Mouse (Mus musculus): ENCODE measurements around the gene Dnah8. TPM values are rescaled to one million over a fixed set of nuclear protein-coding genes. Genes with fewer than 3 reads are reported as not detected.

Dnah8 gene
- polyA plus RNA-seq, 1 experiment: not detected

DNA sequence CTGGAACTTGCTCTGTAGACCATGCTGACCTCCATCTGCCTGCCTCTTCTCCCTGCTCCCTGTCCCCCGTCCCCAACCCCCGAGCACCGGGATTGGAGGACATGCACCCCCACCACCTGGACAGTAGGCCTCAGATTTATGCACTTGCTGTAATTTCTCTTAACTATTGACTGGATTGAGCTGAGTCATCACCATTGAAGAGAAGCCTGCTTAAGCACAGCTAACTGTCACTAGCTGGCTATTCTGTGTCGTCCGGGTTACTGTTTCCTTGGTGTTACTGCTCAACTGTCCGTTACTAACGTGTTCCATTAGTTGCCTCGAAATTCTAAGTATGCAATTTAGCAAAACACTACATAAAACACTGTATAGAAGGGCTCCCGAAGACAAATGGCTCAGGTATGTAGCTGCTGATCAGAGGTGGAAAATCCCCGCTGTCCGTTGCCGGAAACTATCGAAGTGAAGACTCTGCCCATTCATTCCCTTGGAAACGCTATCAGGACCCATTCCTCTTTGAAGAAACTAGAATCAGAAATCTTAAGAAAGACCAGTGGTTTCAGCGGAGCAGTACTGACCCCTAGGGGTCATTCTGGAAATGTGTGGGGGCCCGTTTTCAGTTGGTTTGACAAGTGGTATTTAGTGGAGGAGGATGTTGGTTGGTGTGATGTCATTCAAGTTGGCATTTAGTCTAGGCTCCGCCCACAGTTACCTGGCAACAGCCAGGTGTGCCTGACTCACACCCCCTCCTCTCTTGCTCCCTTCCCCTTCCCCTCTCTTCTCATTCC, 33.5 kb upstream of the Dnah8 start:
- peaks cover 2% of the 10 kb centered on the region for H3K27me3 ChIP-seq (replicated peaks)
- no peak for TF ChIP-seq GATA1 (IDR thresholded peaks at IDR 0.05; ENCODE audit: borderline replicate concordance, low read length)
- no peak for TF ChIP-seq FLI1 (IDR thresholded peaks at IDR 0.05; ENCODE audit: low read length)
- H3K4me1 ChIP-seq: peaks cover 23% of the 10 kb centered on the region
- H3K36me3 ChIP-seq (replicated peaks; ENCODE audit: low read length): peaks cover 39% of the 10 kb centered on the region
- H3K9me3 ChIP-seq: no peaks in the 10 kb centered on the region
- no peak overlapping the region for H3K4me3 ChIP-seq (replicated peaks)

DNA sequence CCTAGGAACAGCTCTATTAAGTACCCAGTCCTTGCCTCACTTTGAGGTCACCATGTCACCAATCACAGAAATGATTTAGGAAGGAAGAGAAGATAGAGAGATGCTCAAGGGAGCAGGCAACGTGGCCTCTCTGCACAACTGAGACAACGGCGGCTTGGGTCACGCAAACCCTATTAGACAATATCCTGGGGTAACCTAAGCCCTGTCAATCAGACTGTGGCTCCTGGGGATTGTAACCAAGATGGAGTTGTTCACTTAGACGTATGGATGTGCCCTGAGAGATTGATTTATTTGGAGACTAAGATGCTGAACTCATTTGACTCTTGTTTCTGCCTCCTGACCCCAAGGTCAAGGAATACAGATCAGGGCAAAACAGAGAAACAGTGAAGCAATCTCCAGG, 29.7 kb upstream of the Dnah8 start:
- 0 out of 2 replicates have a peak, but pooled peaks cover 2% of the 10 kb centered on the region for H3K9me3 ChIP-seq
- no peak for TF ChIP-seq GATA1 (IDR thresholded peaks at IDR 0.05; ENCODE audit: borderline replicate concordance, low read length)
- TF ChIP-seq FLI1 (IDR thresholded peaks at IDR 0.05; ENCODE audit: low read length): no peak
- no peaks in the 10 kb centered on the region for H3K27me3 ChIP-seq (replicated peaks)
- peaks cover 76% of the 10 kb centered on the region for H3K36me3 ChIP-seq (replicated peaks; ENCODE audit: low read length)
- H3K4me3 ChIP-seq (replicated peaks): no peak overlapping the region
- H3K4me1 ChIP-seq: peaks cover 13% of the 10 kb centered on the region

DNA sequence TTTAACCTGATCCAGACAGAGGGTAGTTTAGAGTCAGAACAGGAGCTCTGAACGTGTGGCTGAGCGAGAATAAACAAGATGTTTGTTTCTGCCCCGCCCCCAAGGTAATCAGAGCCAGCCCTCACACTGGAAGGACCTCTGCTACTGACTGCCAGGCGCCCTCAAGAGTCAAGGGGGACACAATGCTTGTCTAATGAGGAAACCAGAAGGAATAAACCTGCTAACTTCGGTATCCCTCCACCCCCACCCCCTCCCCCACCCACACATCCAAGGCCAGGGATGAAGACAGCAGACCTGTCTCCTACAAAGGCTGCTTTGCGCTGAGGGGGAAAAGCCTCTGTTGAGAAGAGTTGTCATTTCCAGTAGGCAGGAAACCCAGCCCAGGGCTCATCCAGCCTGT, 29.3 kb upstream of the Dnah8 start:
- 0 out of 2 replicates have a peak, but pooled peaks cover 2% of the 10 kb centered on the region for H3K9me3 ChIP-seq
- no peak overlapping the region for H3K4me3 ChIP-seq (replicated peaks)
- H3K36me3 ChIP-seq (replicated peaks; ENCODE audit: low read length): peaks cover 81% of the 10 kb centered on the region
- no peak for TF ChIP-seq GATA1 (IDR thresholded peaks at IDR 0.05; ENCODE audit: borderline replicate concordance, low read length)
- TF ChIP-seq FLI1 (IDR thresholded peaks at IDR 0.05; ENCODE audit: low read length): no peak
- H3K27me3 ChIP-seq (replicated peaks): no peaks in the 10 kb centered on the region
- peaks cover 13% of the 10 kb centered on the region for H3K4me1 ChIP-seq

DNA sequence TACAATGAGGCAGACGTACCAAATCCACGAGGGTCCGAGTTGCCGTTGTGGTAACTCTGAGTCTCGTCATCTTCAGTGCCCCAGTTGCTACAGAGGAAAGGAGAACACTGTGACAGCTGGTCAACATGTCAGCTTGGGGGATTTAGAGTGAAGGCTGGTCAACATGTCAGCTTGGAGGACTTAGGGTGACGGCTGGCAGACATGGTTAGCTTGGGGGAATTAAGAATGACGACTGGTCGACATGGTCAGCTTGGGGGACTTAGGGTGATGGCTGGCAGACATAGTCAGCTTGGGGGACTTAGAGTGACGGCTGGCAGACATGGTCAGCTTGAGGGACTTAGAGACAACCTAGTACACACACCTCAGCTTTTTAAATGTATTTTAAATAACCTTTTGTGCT, 26.4 kb upstream of the Dnah8 start:
- TF ChIP-seq GATA1 (IDR thresholded peaks at IDR 0.05; ENCODE audit: borderline replicate concordance, low read length): no peak
- Histone ChIP-seq H3K27me3 (replicated peaks) (no peaks in the 10 kb centered on the region), H3K9me3 (0 out of 2 replicates have a peak, but pooled peaks cover 2% of the 10 kb centered on the region), H3K4me1 (0 out of 2 replicates have a peak, but pooled peaks cover 7% of the 10 kb centered on the region), H3K4me3 (replicated peaks) (peak overlapping the region; percentile 31), H3K36me3 (replicated peaks; ENCODE audit: low read length) (peaks cover 93% of the 10 kb centered on the region)

DNA sequence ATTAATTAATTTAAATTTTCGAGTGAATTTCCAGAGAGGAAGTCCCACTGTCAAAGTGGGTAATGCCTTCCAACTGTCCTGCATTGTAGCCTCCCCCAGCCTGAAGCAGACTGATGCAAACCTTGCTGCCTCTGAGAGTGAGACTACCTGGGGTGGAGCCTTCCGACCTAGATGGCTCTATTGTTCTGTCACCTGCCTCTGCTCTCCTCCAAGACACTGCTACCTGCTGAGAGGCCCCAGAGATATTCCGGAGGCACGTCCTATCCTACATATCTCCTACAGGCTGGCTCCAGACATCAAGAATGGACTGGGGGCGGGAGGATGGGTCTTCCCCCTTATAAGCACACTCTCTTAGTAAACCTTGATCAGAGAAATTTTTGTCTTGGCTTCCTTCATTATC, 25.9 kb upstream of the Dnah8 start:
- Histone ChIP-seq H3K9me3 (0 out of 2 replicates have a peak, but pooled peaks cover 2% of the 10 kb centered on the region), H3K27me3 (replicated peaks) (no peaks in the 10 kb centered on the region), H3K4me3 (replicated peaks) (no peak overlapping the region), H3K4me1 (0 out of 2 replicates have a peak, but pooled peaks cover 7% of the 10 kb centered on the region), H3K36me3 (replicated peaks; ENCODE audit: low read length) (peaks cover 93% of the 10 kb centered on the region)
- no peak for TF ChIP-seq FLI1 (IDR thresholded peaks at IDR 0.05; ENCODE audit: low read length)
- TF ChIP-seq GATA1 (IDR thresholded peaks at IDR 0.05; ENCODE audit: borderline replicate concordance, low read length): no peak

DNA sequence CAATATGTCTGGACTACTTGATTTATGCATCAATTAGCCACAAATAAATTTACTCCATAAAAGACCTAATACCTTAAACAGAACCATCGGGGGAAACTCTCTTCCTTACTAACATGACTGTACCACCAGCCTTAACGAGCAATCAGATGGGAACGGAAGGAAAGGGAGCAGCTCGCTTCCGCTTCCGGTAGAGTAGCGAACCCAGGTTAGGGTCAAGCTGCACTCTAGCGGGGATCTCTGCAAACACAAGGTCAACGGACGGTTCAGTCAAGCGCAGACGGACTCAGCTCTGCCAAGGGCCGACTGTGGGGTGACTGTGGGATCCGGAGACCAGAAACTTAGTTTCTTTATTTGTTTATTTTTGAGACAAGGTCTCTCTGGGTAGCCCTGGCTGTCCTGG, 22.0 kb upstream of the Dnah8 start:
- Histone ChIP-seq H3K9me3 (0 out of 2 replicates have a peak, but pooled peaks cover 2% of the 10 kb centered on the region), H3K36me3 (replicated peaks; ENCODE audit: low read length) (peaks cover 95% of the 10 kb centered on the region), H3K4me3 (replicated peaks) (no peak overlapping the region), H3K4me1 (peaks cover 20% of the 10 kb centered on the region), H3K27me3 (replicated peaks) (no peaks in the 10 kb centered on the region)
- TF ChIP-seq FLI1 (IDR thresholded peaks at IDR 0.05; ENCODE audit: low read length): no peak
- no peak for TF ChIP-seq GATA1 (IDR thresholded peaks at IDR 0.05; ENCODE audit: borderline replicate concordance, low read length)

DNA sequence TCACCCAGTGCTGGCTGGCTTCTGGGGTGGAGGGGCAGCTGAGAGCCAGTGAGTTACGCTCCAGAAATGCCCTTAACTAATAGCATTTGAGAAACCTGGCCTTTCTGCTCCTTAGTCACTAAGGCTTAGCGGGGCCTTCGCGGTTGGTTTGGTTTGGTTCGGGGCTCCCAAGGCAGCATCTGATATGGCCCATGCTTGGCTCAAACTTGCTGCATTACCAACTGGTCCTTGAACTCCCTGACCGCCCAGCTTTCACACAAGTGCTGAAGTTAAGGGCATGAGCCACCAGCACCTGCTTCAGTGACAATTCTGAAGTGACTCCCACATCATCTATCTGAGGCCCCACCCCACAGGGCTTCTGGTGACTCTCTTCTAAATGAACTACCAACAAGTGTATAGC, 19.9 kb upstream of the Dnah8 start:
- no peaks in the 10 kb centered on the region for H3K9me3 ChIP-seq
- TF ChIP-seq GATA1 (IDR thresholded peaks at IDR 0.05; ENCODE audit: borderline replicate concordance, low read length): no peak
- TF ChIP-seq FLI1 (IDR thresholded peaks at IDR 0.05; ENCODE audit: low read length): no peak
- no peak overlapping the region for H3K4me3 ChIP-seq (replicated peaks)
- peaks cover 40% of the 10 kb centered on the region for H3K4me1 ChIP-seq
- H3K36me3 ChIP-seq (replicated peaks; ENCODE audit: low read length): peaks cover 89% of the 10 kb centered on the region
- no peaks in the 10 kb centered on the region for H3K27me3 ChIP-seq (replicated peaks)

DNA sequence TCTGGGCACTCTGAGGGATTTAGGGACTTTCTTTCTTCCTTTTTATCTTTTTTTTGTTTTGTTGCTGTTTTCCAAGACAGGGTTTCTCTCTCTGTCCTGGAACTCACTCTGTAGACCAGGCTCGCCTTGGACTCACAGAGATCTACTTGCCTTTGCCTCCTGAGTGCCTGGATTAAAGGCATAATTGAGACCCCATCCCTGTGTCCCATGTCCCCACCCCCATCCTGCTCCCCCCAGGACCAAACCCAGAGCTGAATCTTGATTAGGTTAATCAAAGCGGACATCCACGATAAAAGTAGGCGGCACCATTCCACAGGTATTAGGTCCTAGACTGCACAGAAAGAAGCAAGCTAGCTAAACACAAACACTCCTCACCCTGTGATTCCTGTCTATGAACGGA, 19.2 kb upstream of the Dnah8 start:
- Histone ChIP-seq H3K9me3 (no peaks in the 10 kb centered on the region), H3K36me3 (replicated peaks; ENCODE audit: low read length) (peaks cover 86% of the 10 kb centered on the region), H3K4me3 (replicated peaks) (no peak overlapping the region), H3K4me1 (peaks cover 47% of the 10 kb centered on the region), H3K27me3 (replicated peaks) (no peaks in the 10 kb centered on the region)
- TF ChIP-seq GATA1 (IDR thresholded peaks at IDR 0.05; ENCODE audit: borderline replicate concordance, low read length) (no peak), FLI1 (IDR thresholded peaks at IDR 0.05; ENCODE audit: low read length) (no peak)

DNA sequence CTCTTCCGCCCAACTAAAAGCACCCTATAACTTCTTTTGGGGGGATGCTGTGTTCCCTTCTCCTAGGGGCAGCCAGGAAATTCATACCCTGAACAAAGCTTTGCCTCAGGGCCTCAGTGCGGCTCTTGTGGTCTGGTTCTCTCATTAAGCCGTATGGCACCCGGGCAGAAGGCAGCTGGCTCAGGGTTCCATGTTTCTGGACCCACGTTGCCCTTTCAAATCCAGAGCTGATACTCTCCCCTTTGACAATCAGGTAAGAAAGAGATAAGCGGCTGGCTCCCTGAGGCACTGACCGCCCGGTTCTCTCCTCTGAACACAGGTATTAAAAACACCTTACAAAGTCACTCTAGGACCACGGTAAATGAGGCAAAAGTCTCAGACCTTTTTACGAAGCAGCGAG, 17.9 kb upstream of the Dnah8 start:
- H3K4me1 ChIP-seq: peaks cover 56% of the 10 kb centered on the region
- peaks cover 74% of the 10 kb centered on the region for H3K36me3 ChIP-seq (replicated peaks; ENCODE audit: low read length)
- no peak for TF ChIP-seq GATA1 (IDR thresholded peaks at IDR 0.05; ENCODE audit: borderline replicate concordance, low read length)

DNA sequence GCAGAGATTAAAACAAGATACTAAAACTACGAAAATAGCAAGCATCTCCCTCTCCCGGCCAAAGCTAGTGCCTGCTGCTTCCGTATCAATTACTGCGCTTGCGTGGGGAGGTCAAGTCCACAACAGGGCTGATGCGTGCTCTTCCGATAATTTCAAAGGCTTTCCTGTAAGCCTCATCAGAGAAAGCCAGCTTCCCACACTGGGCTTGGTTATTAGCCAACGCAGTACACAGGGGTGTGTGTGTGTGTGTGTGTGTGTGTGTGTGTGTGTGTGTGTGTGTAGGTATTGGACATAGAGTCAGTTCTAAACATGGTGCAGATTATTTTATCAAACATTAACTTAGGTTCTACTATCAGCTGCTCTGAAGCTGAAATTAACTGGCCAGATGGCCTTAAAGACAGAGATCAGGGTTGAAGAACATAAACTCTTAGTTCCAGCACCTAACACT, 17.5 kb upstream of the Dnah8 start:
- H3K9me3 ChIP-seq: no peaks in the 10 kb centered on the region
- H3K36me3 ChIP-seq (replicated peaks; ENCODE audit: low read length): peaks cover 69% of the 10 kb centered on the region
- no peaks in the 10 kb centered on the region for H3K27me3 ChIP-seq (replicated peaks)
- peaks cover 60% of the 10 kb centered on the region for H3K4me1 ChIP-seq
- H3K4me3 ChIP-seq (replicated peaks): no peak overlapping the region
- TF ChIP-seq GATA1 (IDR thresholded peaks at IDR 0.05; ENCODE audit: borderline replicate concordance, low read length) (no peak), FLI1 (IDR thresholded peaks at IDR 0.05; ENCODE audit: low read length) (no peak)

More for the DNA sequence above, 17.9 kb upstream of the Dnah8 start:
- H3K27me3 ChIP-seq (replicated peaks): no peaks in the 10 kb centered on the region
- H3K4me3 ChIP-seq (replicated peaks): no peak overlapping the region
- H3K9me3 ChIP-seq: no peaks in the 10 kb centered on the region

Data from megakaryocyte, embryonic 14.5 days (primary cell).